Mouse (Mus musculus) liver, embryonic 14.5 days (tissue): ENCODE data around the gene Olfr1057. TPM values are rescaled to one million over a fixed set of nuclear protein-coding genes. Genes with fewer than 3 reads are reported as not detected.
"Not testable (repeated sequence)": the region's sequence is repeated elsewhere in the genome, so short reads cannot be mapped to it uniquely, and the experiment has no call there.

ENCODE experiments used
- ATAC-seq: fragments of 200-750 bp; cut with Nextera tagmentation; 2 replicates; pipeline ENCODE4 v1.8.0; 2017; ENCODE audit warnings: moderate number of reproducible peaks, mild to moderate bottlenecking, moderate library complexity; ENCODE audit not compliant: insufficient read depth
- DNase-seq, 3 experiments: peaks; one replicate each; pipeline ENCODE4 v3.0.0-alpha.2; 2012 to 2013; ENCODE audit warnings: low read depth in 3 of 3, low spot score in 3 of 3
- H3K27ac ChIP-seq: fragments of 300-500 bp; sonication (generic); 2 replicates; pipeline ENCODE4 v1.5.1; 2014; ENCODE audit warnings: moderate library complexity, mild to moderate bottlenecking, control low read depth, inconsistent platforms
- H3K27me3 ChIP-seq: fragments of 300-500 bp; sonication (generic); 2 replicates; pipeline ENCODE4 v1.6.1; 2014; ENCODE audit warnings: mild to moderate bottlenecking, low read length, moderate library complexity; ENCODE audit not compliant: control insufficient read depth, insufficient read depth
- H3K36me3 ChIP-seq: fragments of 300-500 bp; sonication (generic); replicated peaks from 2 replicates; pipeline ENCODE4 v1.6.1; 2014; ENCODE audit warnings: low read depth; ENCODE audit not compliant: control insufficient read depth, insufficient read depth
- H3K4me1 ChIP-seq, 2 experiments: fragments of 200-500 bp in 1 of 2; fragments of 300-500 bp in 1 of 2; sonication (generic) in 1 of 2; replicated peaks; 2 replicates each; pipeline ENCODE4 v1.6.1; 2012 to 2014; ENCODE audit warnings: antibody characterized with exemption in 1 of 2, inconsistent platforms in 1 of 2, low read length in 1 of 2; ENCODE audit not compliant: control insufficient read depth in 2 of 2, insufficient read depth in 2 of 2
- H3K4me2 ChIP-seq: fragments of 300-500 bp; sonication (generic); 2 replicates; pipeline ENCODE4 v1.6.1; 2014; ENCODE audit warnings: low read depth, mild to moderate bottlenecking, control low read depth, moderate library complexity
- H3K4me3 ChIP-seq, 2 experiments: fragments of 200-500 bp in 1 of 2; fragments of 300-500 bp in 1 of 2; sonication (generic) in 1 of 2; 2 replicates each; pipeline ENCODE4 v1.5.1; 2012 to 2014; ENCODE audit warnings: low read depth in 2 of 2, low read length in 2 of 2, mild to moderate bottlenecking in 2 of 2, control low read depth in 1 of 2, inconsistent platforms in 1 of 2, moderate library complexity in 1 of 2; ENCODE audit not compliant: insufficient read depth in 1 of 2
- H3K9ac ChIP-seq: fragments of 300-500 bp; sonication (generic); replicated peaks from 2 replicates; pipeline ENCODE4 v1.6.1; 2014; ENCODE audit warnings: mild to moderate bottlenecking, control low read depth, moderate library complexity
- H3K9me3 ChIP-seq: fragments of 300-500 bp; sonication (generic); 2 replicates; pipeline ENCODE4 v1.6.1; 2016; ENCODE audit warnings: low read length, mixed read lengths; ENCODE audit not compliant: control insufficient read depth
- CTCF ChIP-seq: IDR thresholded peaks from 2 replicates; pipeline ENCODE4 v1.5.1; 2016; ENCODE audit warnings: antibody characterized with exemption, low read depth, control low read depth
- EP300 ChIP-seq: IDR thresholded peaks from 2 replicates; pipeline ENCODE4 v1.6.1; 2016; ENCODE audit warnings: antibody characterized with exemption, low read depth
- WGBS: fragments of 180-500 bp; shearing (Covaris S2); extraction: QIAGEN DNeasy Blood & Tissue Kit; methylation state at CpG from one replicate; pipeline ENCODE4 v1.1.7; 2014; ENCODE audit not compliant: insufficient replicate concordance; 5-methylcytosine and 5-hydroxymethylcytosine counted together
- polyA plus RNA-seq, 2 experiments: library from polyadenylated mRNA; depleted of rRNA in 1 of 2; stranded (reverse) in 1 of 2; unstranded in 1 of 2; fragments of >200 nt; fragmentation: Nextera tagmentation in 1 of 2; extraction: Ambion mirVana in 1 of 2; gene quantifications; 2 replicates each; pipeline versions ENCODE4 v1.2.1 to v1.2.3; 2012 to 2014

Gene Olfr1057
- polyA plus RNA-seq, 2 experiments, result not detected

- H3K4me3 ChIP-seq, result no peak within 1 kb of the TSS
Observed at GRCm38 (mm10) chr2:86362369-86362768, 15.8 kb downstream of the Olfr1057 start, which contains the start of gene Olfr1056. Gene Olfr1056 (minus strand): TSS chr2:86362469.

GRCm38 (mm10) chr2:86351751-86352150, 26.4 kb downstream of the Olfr1057 start:
- not testable (repeated sequence) for H3K4me1 ChIP-seq, ATAC-seq, DNase-seq, H3K27me3 ChIP-seq, H3K36me3 ChIP-seq, H3K27ac ChIP-seq, H3K9me3 ChIP-seq, H3K4me2 ChIP-seq, H3K9ac ChIP-seq, H3K4me3 ChIP-seq
- 76% methylated on average over 1 of the region's 1 CpGs for WGBS

More at GRCm38 (mm10) chr2:86362369-86362768, 15.8 kb downstream of the Olfr1057 start, which contains the start of gene Olfr1056:
- H3K36me3 ChIP-seq, result no peaks in the 10 kb centered on the region
- ATAC-seq, result no peak
- TF ChIP-seq EP300 (no peak), CTCF (no peak)
- no peak within 1 kb of the TSS for H3K4me2 ChIP-seq
- H3K9me3 ChIP-seq, result no peaks in the 10 kb centered on the region
- H3K27ac ChIP-seq, result no peak within 1 kb of the TSS
- no peak for DNase-seq
- no peaks in the 10 kb centered on the region for H3K27me3 ChIP-seq
- H3K9ac ChIP-seq, result no peak within 1 kb of the TSS
- no peaks in the 10 kb centered on the region for H3K4me1 ChIP-seq

GRCm38 (mm10) chr2:86350184-86350583, 28.0 kb downstream of the Olfr1057 start, which contains the start of gene Olfr1055:
Gene Olfr1055 (minus strand): TSS chr2:86350284.
- Histone ChIP-seq H3K9me3 (no peaks in the 10 kb centered on the region), H3K4me3 (no peak within 1 kb of the TSS), H3K27me3 (no peaks in the 10 kb centered on the region), H3K4me2 (no peak within 1 kb of the TSS), H3K27ac (no peak within 1 kb of the TSS), H3K4me1 (no peaks in the 10 kb centered on the region), H3K36me3 (no peaks in the 10 kb centered on the region), H3K9ac (no peak within 1 kb of the TSS)
- DNase-seq (no peak), ATAC-seq (no peak)
- WGBS, result 70% methylated on average over 5 of the region's 5 CpGs
- TF ChIP-seq EP300 (no peak), CTCF (no peak)

- 67% methylated on average over 3 of the region's 3 CpGs for WGBS
- no peak within 1 kb of the TSS for H3K9ac ChIP-seq
- H3K36me3 ChIP-seq, result no peaks in the 10 kb centered on the region
- TF ChIP-seq CTCF, result no peak
- no peak for TF ChIP-seq EP300
- H3K27me3 ChIP-seq, result no peaks in the 10 kb centered on the region
- H3K4me2 ChIP-seq, result no peak within 1 kb of the TSS
- no peak within 1 kb of the TSS for H3K4me3 ChIP-seq
- ATAC-seq (no peak), DNase-seq (no peak)
- no peaks in the 10 kb centered on the region for H3K4me1 ChIP-seq
- no peaks in the 10 kb centered on the region for H3K9me3 ChIP-seq
- no peak within 1 kb of the TSS for H3K27ac ChIP-seq
Observed at GRCm38 (mm10) chr2:86335333-86335732, 42.9 kb downstream of the Olfr1057 start, which contains the start of gene Olfr1054. Gene Olfr1054 (minus strand): TSS chr2:86335433.

Other genes starting within 250 kb of the Olfr1057 start
- gene Olfr1039, start 242.5 kb downstream of the Olfr1057 start, polyA plus RNA-seq (2012; rRNA removed), result not detected in 2 replicates
- not detected in 2 replicates for gene Olfr1039, start 242.5 kb downstream of the Olfr1057 start, polyA plus RNA-seq (2014; fragmentation: Nextera tagmentation; extraction: Ambion mirVana)
- gene Olfr1040, start 231.7 kb downstream of the Olfr1057 start, polyA plus RNA-seq (2012; rRNA removed), result not detected in 2 replicates
- not detected in 2 replicates for gene Olfr1040, start 231.7 kb downstream of the Olfr1057 start, polyA plus RNA-seq (2014; fragmentation: Nextera tagmentation; extraction: Ambion mirVana)
- gene Olfr1042, start 216.6 kb downstream of the Olfr1057 start, polyA plus RNA-seq (2012; rRNA removed), result not detected in 2 replicates
- gene Olfr1042, start 216.6 kb downstream of the Olfr1057 start, polyA plus RNA-seq (2014; fragmentation: Nextera tagmentation; extraction: Ambion mirVana), result not detected in 2 replicates
- not detected in 2 replicates for gene Olfr1043, start 210.9 kb downstream of the Olfr1057 start, polyA plus RNA-seq (2012; rRNA removed)
- not detected in 2 replicates for gene Olfr1043, start 210.9 kb downstream of the Olfr1057 start, polyA plus RNA-seq (2014; fragmentation: Nextera tagmentation; extraction: Ambion mirVana)
- gene Olfr1044, start 200.6 kb downstream of the Olfr1057 start, polyA plus RNA-seq (2012; rRNA removed), result not detected in 2 replicates
- not detected in 2 replicates for gene Olfr1044, start 200.6 kb downstream of the Olfr1057 start, polyA plus RNA-seq (2014; fragmentation: Nextera tagmentation; extraction: Ambion mirVana)
- gene Olfr52, start 192.7 kb downstream of the Olfr1057 start, polyA plus RNA-seq (2012; rRNA removed), result not detected in 2 replicates
- not detected in 2 replicates for gene Olfr52, start 192.7 kb downstream of the Olfr1057 start, polyA plus RNA-seq (2014; fragmentation: Nextera tagmentation; extraction: Ambion mirVana)
- gene Olfr1045, start 175.4 kb downstream of the Olfr1057 start, polyA plus RNA-seq (2012; rRNA removed), result not detected in 2 replicates
- not detected in 2 replicates for gene Olfr1045, start 175.4 kb downstream of the Olfr1057 start, polyA plus RNA-seq (2014; fragmentation: Nextera tagmentation; extraction: Ambion mirVana)
- gene Olfr1046, start 159.1 kb downstream of the Olfr1057 start, polyA plus RNA-seq (2012; rRNA removed), result not detected in 2 replicates
- not detected in 2 replicates for gene Olfr1046, start 159.1 kb downstream of the Olfr1057 start, polyA plus RNA-seq (2014; fragmentation: Nextera tagmentation; extraction: Ambion mirVana)
- not detected in 2 replicates for gene Olfr1047, start 147.0 kb downstream of the Olfr1057 start, polyA plus RNA-seq (2012; rRNA removed)
- not detected in 2 replicates for gene Olfr1047, start 147.0 kb downstream of the Olfr1057 start, polyA plus RNA-seq (2014; fragmentation: Nextera tagmentation; extraction: Ambion mirVana)
- not detected in 2 replicates for gene Olfr1048, start 138.1 kb downstream of the Olfr1057 start, polyA plus RNA-seq (2012; rRNA removed)
- not detected in 2 replicates for gene Olfr1048, start 138.1 kb downstream of the Olfr1057 start, polyA plus RNA-seq (2014; fragmentation: Nextera tagmentation; extraction: Ambion mirVana)
- gene Olfr1049, start 120.1 kb downstream of the Olfr1057 start, polyA plus RNA-seq (2012; rRNA removed), result not detected in 2 replicates
- not detected in 2 replicates for gene Olfr1049, start 120.1 kb downstream of the Olfr1057 start, polyA plus RNA-seq (2014; fragmentation: Nextera tagmentation; extraction: Ambion mirVana)
- gene Olfr1051, start 99.3 kb downstream of the Olfr1057 start, polyA plus RNA-seq (2012; rRNA removed), result not detected in 2 replicates
- gene Olfr1051, start 99.3 kb downstream of the Olfr1057 start, polyA plus RNA-seq (2014; fragmentation: Nextera tagmentation; extraction: Ambion mirVana), result not detected in 2 replicates
- gene Olfr1052, start 85.9 kb downstream of the Olfr1057 start, polyA plus RNA-seq (2012; rRNA removed), result not detected in 2 replicates
- gene Olfr1052, start 85.9 kb downstream of the Olfr1057 start, polyA plus RNA-seq (2014; fragmentation: Nextera tagmentation; extraction: Ambion mirVana), result not detected in 2 replicates
- not detected in 2 replicates for gene Olfr1053, start 63.1 kb downstream of the Olfr1057 start, polyA plus RNA-seq (2012; rRNA removed)
- gene Olfr1053, start 63.1 kb downstream of the Olfr1057 start, polyA plus RNA-seq (2014; fragmentation: Nextera tagmentation; extraction: Ambion mirVana), result not detected in 2 replicates
- gene Olfr1054, start 43.0 kb downstream of the Olfr1057 start, polyA plus RNA-seq (2012; rRNA removed), result not detected in 2 replicates
- gene Olfr1054, start 43.0 kb downstream of the Olfr1057 start, polyA plus RNA-seq (2014; fragmentation: Nextera tagmentation; extraction: Ambion mirVana), result not detected in 2 replicates
- not detected in 2 replicates for gene Olfr1055, start 28.1 kb downstream of the Olfr1057 start, polyA plus RNA-seq (2012; rRNA removed)
- gene Olfr1055, start 28.1 kb downstream of the Olfr1057 start, polyA plus RNA-seq (2014; fragmentation: Nextera tagmentation; extraction: Ambion mirVana), result not detected in 2 replicates
- not detected in 2 replicates for gene Olfr1056, start 15.9 kb downstream of the Olfr1057 start, polyA plus RNA-seq (2012; rRNA removed)
- not detected in 2 replicates for gene Olfr1056, start 15.9 kb downstream of the Olfr1057 start, polyA plus RNA-seq (2014; fragmentation: Nextera tagmentation; extraction: Ambion mirVana)
- gene Olfr1058, start 10.2 kb upstream of the Olfr1057 start, polyA plus RNA-seq (2012; rRNA removed), result not detected in 2 replicates
- gene Olfr1058, start 10.2 kb upstream of the Olfr1057 start, polyA plus RNA-seq (2014; fragmentation: Nextera tagmentation; extraction: Ambion mirVana), result not detected in 2 replicates
- gene Olfr1061, start 35.7 kb upstream of the Olfr1057 start, polyA plus RNA-seq (2012; rRNA removed), result not detected in 2 replicates
- not detected in 2 replicates for gene Olfr1061, start 35.7 kb upstream of the Olfr1057 start, polyA plus RNA-seq (2014; fragmentation: Nextera tagmentation; extraction: Ambion mirVana)
- not detected in 2 replicates for gene Olfr1062, start 48.4 kb upstream of the Olfr1057 start, polyA plus RNA-seq (2012; rRNA removed)
- gene Olfr1062, start 48.4 kb upstream of the Olfr1057 start, polyA plus RNA-seq (2014; fragmentation: Nextera tagmentation; extraction: Ambion mirVana), result not detected in 2 replicates
- gene Olfr1065, start 72.2 kb upstream of the Olfr1057 start, polyA plus RNA-seq (2012; rRNA removed), result not detected in 2 replicates
- gene Olfr1065, start 72.2 kb upstream of the Olfr1057 start, polyA plus RNA-seq (2014; fragmentation: Nextera tagmentation; extraction: Ambion mirVana), result not detected in 2 replicates
- not detected in 2 replicates for gene Olfr1066, start 77.9 kb upstream of the Olfr1057 start, polyA plus RNA-seq (2012; rRNA removed)
- gene Olfr1066, start 77.9 kb upstream of the Olfr1057 start, polyA plus RNA-seq (2014; fragmentation: Nextera tagmentation; extraction: Ambion mirVana), result not detected in 2 replicates
- not detected in 2 replicates for gene Olfr228, start 109.0 kb upstream of the Olfr1057 start, polyA plus RNA-seq (2012; rRNA removed)
- not detected in 2 replicates for gene Olfr228, start 109.0 kb upstream of the Olfr1057 start, polyA plus RNA-seq (2014; fragmentation: Nextera tagmentation; extraction: Ambion mirVana)
- not detected in 2 replicates for gene Olfr1076, start 130.1 kb upstream of the Olfr1057 start, polyA plus RNA-seq (2012; rRNA removed)
- gene Olfr1076, start 130.1 kb upstream of the Olfr1057 start, polyA plus RNA-seq (2014; fragmentation: Nextera tagmentation; extraction: Ambion mirVana), result not detected in 2 replicates
- not detected in 2 replicates for gene Olfr1079, start 164.1 kb upstream of the Olfr1057 start, polyA plus RNA-seq (2012; rRNA removed)
- gene Olfr1079, start 164.1 kb upstream of the Olfr1057 start, polyA plus RNA-seq (2014; fragmentation: Nextera tagmentation; extraction: Ambion mirVana), result not detected in 2 replicates
- not detected in 2 replicates for gene Olfr1080, start 179.8 kb upstream of the Olfr1057 start, polyA plus RNA-seq (2012; rRNA removed)
- gene Olfr1080, start 179.8 kb upstream of the Olfr1057 start, polyA plus RNA-seq (2014; fragmentation: Nextera tagmentation; extraction: Ambion mirVana), result not detected in 2 replicates
- not detected in 2 replicates for gene Olfr1082, start 220.6 kb upstream of the Olfr1057 start, polyA plus RNA-seq (2012; rRNA removed)
- gene Olfr1082, start 220.6 kb upstream of the Olfr1057 start, polyA plus RNA-seq (2014; fragmentation: Nextera tagmentation; extraction: Ambion mirVana), result not detected in 2 replicates